Mouse (Mus musculus) forebrain, embryonic 12.5 days (tissue): ENCODE results near the gene Tmc1. TPM values are rescaled to one million over a fixed set of nuclear protein-coding genes. Genes with fewer than 3 reads are reported as not detected.
A peak's percentile ranks its signal among the peaks of the same experiment; 100 is the strongest.

Source experiments
- ATAC-seq: fragments of 200-750 bp; cut with Nextera tagmentation; 2 replicates; pipeline ENCODE4 v1.8.0; 2017; ENCODE audit warnings: moderate TSS enrichment; ENCODE audit not compliant: low FRiP score
- H3K27ac ChIP-seq: fragments of 300-500 bp; sonication (generic); 2 replicates; pipeline ENCODE4 v1.5.1; 2016; ENCODE audit warnings: mild to moderate bottlenecking
- H3K27me3 ChIP-seq: fragments of 300-500 bp; sonication (generic); 2 replicates; pipeline ENCODE4 v1.6.1; 2016; ENCODE audit warnings: mild to moderate bottlenecking
- H3K36me3 ChIP-seq: fragments of 300-500 bp; sonication (generic); replicated peaks from 2 replicates; pipeline ENCODE4 v1.6.1; 2016; ENCODE audit warnings: mild to moderate bottlenecking
- H3K4me1 ChIP-seq: fragments of 300-500 bp; sonication (generic); 2 replicates; pipeline ENCODE4 v1.6.1; 2016
- H3K4me2 ChIP-seq: fragments of 300-500 bp; sonication (generic); 2 replicates; pipeline ENCODE4 v1.6.1; 2016; ENCODE audit warnings: mild to moderate bottlenecking, moderate library complexity
- H3K4me3 ChIP-seq: fragments of 300-500 bp; sonication (generic); replicated peaks from 2 replicates; pipeline ENCODE4 v1.5.1; 2016; ENCODE audit warnings: mild to moderate bottlenecking
- H3K9ac ChIP-seq: fragments of 300-500 bp; sonication (generic); 2 replicates; pipeline ENCODE4 v1.6.1; 2016; ENCODE audit warnings: mild to moderate bottlenecking
- H3K9me3 ChIP-seq: fragments of 300-500 bp; sonication (generic); 2 replicates; pipeline ENCODE4 v1.6.1; 2016
- WGBS: fragments of 180-500 bp; shearing (Covaris S2); methylation state at CpG from one replicate; pipeline ENCODE4 v1.1.7; 2016; 5-methylcytosine and 5-hydroxymethylcytosine counted together
- polyA plus RNA-seq: library from polyadenylated mRNA; unstranded; fragments of >200 nt; fragmentation: Nextera tagmentation; extraction: Ambion mirVana; gene quantifications from 2 replicates; pipeline ENCODE4 v1.2.1, GENCODE M21; 2016

The Tmc1 gene
- polyA plus RNA-seq, 1 experiment from 2014 or later = 0.09 TPM

DNA sequence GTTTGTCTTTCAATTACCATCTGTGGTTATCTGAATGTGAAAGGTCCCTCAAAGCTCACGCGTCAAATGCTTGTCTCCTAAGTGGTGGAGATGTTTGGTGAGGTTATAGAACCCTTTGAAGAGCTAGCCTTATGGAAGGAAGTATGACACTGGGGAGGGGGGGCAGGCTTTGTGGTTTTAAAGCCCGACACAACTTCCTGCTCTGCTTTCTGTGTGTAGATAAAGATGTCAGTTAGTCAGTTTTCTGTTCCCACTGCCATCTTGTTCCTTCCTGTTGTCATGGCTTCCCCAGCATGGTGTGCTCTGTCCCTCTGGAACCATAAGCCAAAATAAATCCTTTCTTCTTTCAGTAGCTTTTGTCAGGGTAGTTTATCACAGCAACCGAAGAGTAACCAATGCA lies 78.1 kb downstream of the Tmc1 start:
- no peak for ATAC-seq
- Histone ChIP-seq H3K27ac (no peak overlapping the region), H3K9me3 (no peaks in the 10 kb centered on the region), H3K9ac (no peak overlapping the region), H3K4me3 (no peak overlapping the region), H3K4me1 (no peaks in the 10 kb centered on the region), H3K4me2 (no peak overlapping the region), H3K36me3 (no peaks in the 10 kb centered on the region), H3K27me3 (no peaks in the 10 kb centered on the region)
- WGBS = 87% methylated on average over 4 of the region's 4 CpGs

DNA sequence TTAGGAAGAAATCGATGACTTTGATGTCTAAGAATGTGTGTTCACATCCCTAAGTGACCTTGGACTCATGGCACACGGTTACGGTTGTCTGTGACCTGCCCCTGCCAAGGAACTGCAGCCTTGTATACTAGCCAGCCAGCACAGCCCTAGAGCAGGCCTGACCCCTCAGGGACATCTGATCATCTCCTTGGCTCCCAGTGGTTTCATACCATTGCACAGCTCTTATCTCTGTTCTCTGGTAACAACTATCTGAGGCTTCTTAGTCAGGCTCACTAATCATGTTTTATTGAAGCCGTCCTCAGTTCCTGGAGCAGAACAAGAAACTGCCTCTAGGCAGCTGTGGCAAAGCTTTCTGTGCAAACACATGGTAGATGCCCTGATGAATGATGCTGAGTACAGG lies 92.2 kb downstream of the Tmc1 start:
- Histone ChIP-seq H3K9ac (no peak overlapping the region), H3K4me3 (no peak overlapping the region), H3K27me3 (no peaks in the 10 kb centered on the region), H3K9me3 (no peaks in the 10 kb centered on the region), H3K36me3 (no peaks in the 10 kb centered on the region), H3K4me2 (no peak overlapping the region), H3K27ac (no peak overlapping the region), H3K4me1 (no peaks in the 10 kb centered on the region)
- ATAC-seq = no peak
- WGBS = 89% methylated on average over 4 of the region's 4 CpGs

- Histone ChIP-seq H3K4me3 (no peak overlapping the region), H3K27me3 (no peaks in the 10 kb centered on the region), H3K27ac (no peak overlapping the region), H3K9ac (no peak overlapping the region), H3K36me3 (no peaks in the 10 kb centered on the region), H3K4me1 (no peaks in the 10 kb centered on the region), H3K4me2 (no peak overlapping the region), H3K9me3 (no peaks in the 10 kb centered on the region)
- ATAC-seq = no peak
- 93% methylated on average over 1 of the region's 1 CpGs for WGBS
These were observed 93.7 kb downstream of the Tmc1 start for GRCm38 (mm10) chr19:20860270-20860669.

GRCm38 (mm10) chr19:20857819-20858218 lies 96.2 kb downstream of the Tmc1 start:
- ATAC-seq = no peak
- no peaks in the 10 kb centered on the region for H3K36me3 ChIP-seq
- H3K4me3 ChIP-seq = no peak overlapping the region
- no peaks in the 10 kb centered on the region for H3K9me3 ChIP-seq
- H3K9ac ChIP-seq = no peak overlapping the region
- no peak overlapping the region for H3K4me2 ChIP-seq
- no peak overlapping the region for H3K27ac ChIP-seq
- H3K4me1 ChIP-seq = no peaks in the 10 kb centered on the region
- H3K27me3 ChIP-seq = no peaks in the 10 kb centered on the region

DNA sequence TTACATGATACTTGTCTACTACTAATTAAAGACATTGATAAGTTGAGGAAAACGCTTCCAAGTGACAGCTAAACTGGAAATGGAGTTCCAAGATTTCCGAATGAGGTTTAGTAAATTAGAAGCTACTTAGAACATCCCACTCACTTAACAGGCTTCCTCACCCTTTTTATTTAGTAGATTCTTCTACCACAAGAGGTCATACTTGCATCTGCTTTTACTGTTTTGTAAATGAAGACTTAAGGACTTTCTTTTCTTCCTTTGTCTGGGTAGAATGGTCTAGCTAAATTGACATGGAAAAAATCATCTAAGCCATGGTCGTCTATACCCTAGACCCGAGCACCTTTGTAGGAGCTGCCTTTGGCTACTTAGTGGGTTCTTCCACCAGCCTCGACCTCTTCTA lies 105.1 kb downstream of the Tmc1 start:
- WGBS = 67% methylated on average over 5 of the region's 5 CpGs
- no peaks in the 10 kb centered on the region for H3K36me3 ChIP-seq
- no peak overlapping the region for H3K4me2 ChIP-seq
- no peak overlapping the region for H3K9ac ChIP-seq
- no peaks in the 10 kb centered on the region for H3K4me1 ChIP-seq
- ATAC-seq = no peak
- H3K4me3 ChIP-seq = no peak overlapping the region
- no peaks in the 10 kb centered on the region for H3K9me3 ChIP-seq
- H3K27ac ChIP-seq = no peak overlapping the region
- no peaks in the 10 kb centered on the region for H3K27me3 ChIP-seq

DNA sequence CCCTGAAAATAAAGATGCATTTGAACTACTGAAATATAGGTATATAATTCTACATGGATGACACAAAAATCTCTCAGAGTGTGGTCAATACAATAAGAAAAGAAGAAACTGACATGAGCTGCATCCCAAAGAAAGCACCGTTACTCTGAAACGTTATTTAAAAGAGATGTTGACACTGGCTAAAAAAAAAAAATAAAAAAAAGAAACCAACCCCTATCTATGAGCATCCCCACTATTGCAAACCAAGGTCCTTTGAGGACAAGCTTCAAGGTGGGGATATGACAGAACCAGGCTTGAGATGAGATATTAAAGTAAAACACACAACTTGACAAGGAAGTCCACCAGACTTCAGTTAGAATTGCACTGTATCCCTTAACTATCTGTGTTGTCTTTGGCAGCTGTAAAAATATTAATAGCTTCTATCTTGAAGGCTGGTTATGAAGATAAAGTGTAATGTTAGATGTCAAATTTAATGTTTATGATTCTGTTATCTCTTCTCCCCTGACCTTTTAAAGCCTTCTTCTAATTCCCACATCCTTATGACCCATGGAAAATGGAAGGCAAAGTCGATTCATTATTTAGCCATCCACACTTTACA lies 106.4 kb downstream of the Tmc1 start:
- Histone ChIP-seq H3K27me3 (no peaks in the 10 kb centered on the region), H3K27ac (no peak overlapping the region), H3K4me3 (no peak overlapping the region), H3K36me3 (no peaks in the 10 kb centered on the region), H3K9me3 (no peaks in the 10 kb centered on the region), H3K9ac (no peak overlapping the region), H3K4me2 (no peak overlapping the region), H3K4me1 (no peaks in the 10 kb centered on the region)
- 82% methylated on average over 3 of the region's 3 CpGs for WGBS
- no peak for ATAC-seq

GRCm38 (mm10) chr19:20837422-20837821 lies 116.6 kb downstream of the Tmc1 start:
- no peak overlapping the region for H3K27ac ChIP-seq
- 49% methylated on average over 2 of the region's 2 CpGs for WGBS
- H3K27me3 ChIP-seq = no peaks in the 10 kb centered on the region
- no peaks in the 10 kb centered on the region for H3K36me3 ChIP-seq
- H3K9ac ChIP-seq = no peak overlapping the region
- no peak for ATAC-seq
- H3K4me1 ChIP-seq = no peaks in the 10 kb centered on the region; the same call in 1 of the 2 replicates
- H3K4me3 ChIP-seq = no peak overlapping the region
- no peak overlapping the region for H3K4me2 ChIP-seq
- H3K9me3 ChIP-seq = no peaks in the 10 kb centered on the region

DNA sequence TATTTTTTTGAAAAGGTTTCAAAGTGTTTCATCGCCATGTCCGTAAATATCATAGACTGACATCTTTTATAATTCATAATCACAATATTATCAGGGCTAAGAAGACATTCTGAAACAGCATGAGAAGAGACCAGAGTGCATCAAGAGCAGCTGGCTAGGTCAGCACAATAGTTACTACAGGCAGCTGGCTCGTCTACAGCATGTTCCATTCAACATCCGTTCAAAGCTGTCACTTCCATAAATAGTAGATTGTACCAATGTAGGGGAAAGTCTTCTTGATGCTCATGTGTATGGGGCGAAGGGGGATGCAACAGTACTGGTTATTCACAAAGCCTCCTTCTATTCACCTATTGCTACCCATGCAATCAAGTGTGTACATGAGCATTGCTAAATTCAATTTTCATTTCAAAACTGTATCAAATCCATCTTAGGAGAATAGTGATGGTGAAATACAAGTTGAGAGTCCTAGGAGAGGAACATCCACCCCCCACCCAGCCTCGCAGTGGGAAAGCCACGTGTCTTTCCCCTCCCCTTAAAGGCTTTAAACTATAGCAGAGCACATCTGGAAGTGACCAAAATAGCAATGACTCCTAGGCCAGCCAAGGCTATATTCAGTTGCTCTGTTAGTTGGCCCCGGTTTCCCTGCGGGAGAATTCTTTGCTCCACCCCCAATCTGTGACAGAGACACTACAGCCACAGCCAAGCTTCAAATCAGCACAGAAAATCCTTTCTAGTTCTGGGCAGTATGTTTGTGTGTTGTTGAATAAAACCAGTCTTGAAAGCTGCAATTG lies 117.8 kb downstream of the Tmc1 start:
- Histone ChIP-seq H3K27me3 (no peaks in the 10 kb centered on the region), H3K4me2 (no peak overlapping the region), H3K4me3 (no peak overlapping the region), H3K4me1 (no peaks in the 10 kb centered on the region; the same call in 1 of the 2 replicates), H3K9ac (no peak overlapping the region), H3K27ac (no peak overlapping the region), H3K9me3 (no peaks in the 10 kb centered on the region), H3K36me3 (no peaks in the 10 kb centered on the region)
- no peak for ATAC-seq
- WGBS = 67% methylated on average over 9 of the region's 9 CpGs

GRCm38 (mm10) chr19:20834895-20835294 lies 119.1 kb downstream of the Tmc1 start:
- no peaks in the 10 kb centered on the region for H3K27me3 ChIP-seq
- no peak overlapping the region for H3K9ac ChIP-seq
- H3K4me2 ChIP-seq = no peak overlapping the region
- no peaks in the 10 kb centered on the region for H3K9me3 ChIP-seq
- no peak overlapping the region for H3K27ac ChIP-seq
- no peak overlapping the region for H3K4me3 ChIP-seq
- no peaks in the 10 kb centered on the region for H3K36me3 ChIP-seq
- WGBS = 47% methylated on average over 1 of the region's 1 CpGs
- no peak for ATAC-seq
- H3K4me1 ChIP-seq = no peaks in the 10 kb centered on the region; the same call in 1 of the 2 replicates

DNA sequence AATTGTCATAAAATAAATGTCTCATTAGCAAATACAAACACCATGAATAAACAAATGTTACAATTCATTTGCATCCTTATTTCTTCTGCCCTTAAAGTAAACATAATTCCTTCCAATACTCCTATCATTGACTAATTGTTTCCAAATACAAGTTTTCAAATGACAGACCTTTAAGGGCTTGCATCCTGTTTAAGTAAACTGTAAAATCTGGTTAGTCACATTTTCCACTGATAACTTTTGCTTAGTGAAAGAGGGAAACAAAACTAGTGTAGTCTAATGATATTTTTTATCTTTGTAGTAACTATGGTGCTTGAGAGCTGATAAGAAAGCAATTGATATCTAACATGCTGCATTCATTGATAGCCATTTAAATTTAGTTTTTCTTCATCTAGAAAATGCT lies 154.5 kb downstream of the Tmc1 start:
- Histone ChIP-seq H3K36me3 (no peaks in the 10 kb centered on the region), H3K4me3 (no peak overlapping the region), H3K4me2 (no peak overlapping the region), H3K9ac (no peak overlapping the region), H3K27me3 (no peaks in the 10 kb centered on the region), H3K9me3 (no peaks in the 10 kb centered on the region), H3K27ac (no peak overlapping the region), H3K4me1 (no peaks in the 10 kb centered on the region)
- no peak for ATAC-seq

DNA sequence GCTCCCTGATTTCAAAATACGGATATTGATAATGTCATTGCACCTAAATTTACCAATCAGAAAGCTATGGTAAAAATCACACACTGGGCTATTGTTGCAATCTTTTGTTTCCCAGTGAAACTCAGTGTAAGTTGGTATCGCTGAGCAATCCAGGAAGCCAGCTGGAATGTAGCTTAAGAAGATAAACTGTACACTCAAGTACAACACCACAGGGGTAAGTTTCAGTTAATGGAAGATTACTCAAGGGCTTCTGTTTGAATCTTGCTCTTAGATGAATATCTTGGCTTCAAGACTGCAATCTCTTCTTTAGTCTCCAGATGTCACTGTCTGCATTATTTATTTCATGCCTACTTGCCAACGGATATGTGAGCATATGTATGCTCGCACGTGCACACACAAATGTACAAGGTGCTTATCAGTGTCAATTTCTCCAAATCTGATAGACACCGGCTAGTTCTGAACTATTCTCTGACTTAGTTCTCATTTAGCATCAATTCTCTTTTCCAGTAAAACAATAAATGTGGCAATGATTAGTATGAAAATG lies 156.4 kb downstream of the Tmc1 start:
- Histone ChIP-seq H3K9ac (no peak overlapping the region), H3K4me2 (no peak overlapping the region), H3K27me3 (no peaks in the 10 kb centered on the region), H3K36me3 (no peaks in the 10 kb centered on the region), H3K4me1 (no peaks in the 10 kb centered on the region), H3K4me3 (no peak overlapping the region), H3K9me3 (no peaks in the 10 kb centered on the region), H3K27ac (no peak overlapping the region)
- 56% methylated on average over 6 of the region's 6 CpGs for WGBS
- peak; percentile 81 for ATAC-seq

DNA sequence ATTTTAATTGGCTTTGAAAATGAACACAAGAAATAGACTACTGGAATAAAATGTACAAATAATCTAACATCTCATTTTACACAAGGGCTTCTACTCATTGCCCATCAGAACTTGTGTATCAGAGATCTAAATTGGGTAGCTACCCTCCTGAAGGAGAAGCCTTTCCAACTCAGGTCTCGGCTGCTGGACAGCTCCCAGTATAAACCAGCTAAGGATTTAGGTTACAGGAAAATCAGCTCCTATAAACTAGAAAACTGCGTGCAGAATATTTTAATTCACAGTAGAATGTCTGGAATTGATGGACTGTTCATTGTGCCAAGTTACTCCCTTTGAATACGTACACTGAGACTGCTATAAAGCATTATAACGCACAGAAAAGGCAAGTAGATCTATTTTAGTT lies 158.0 kb downstream of the Tmc1 start:
- no peak for ATAC-seq
- Histone ChIP-seq H3K27ac (no peak overlapping the region), H3K27me3 (no peaks in the 10 kb centered on the region), H3K4me2 (no peak overlapping the region), H3K9ac (no peak overlapping the region), H3K36me3 (no peaks in the 10 kb centered on the region), H3K4me1 (no peaks in the 10 kb centered on the region), H3K9me3 (no peaks in the 10 kb centered on the region), H3K4me3 (no peak overlapping the region)
- 80% methylated on average over 4 of the region's 4 CpGs for WGBS

GRCm38 (mm10) chr19:20794999-20795398 lies 159.0 kb downstream of the Tmc1 start:
- H3K4me3 ChIP-seq = no peak overlapping the region
- H3K4me1 ChIP-seq = no peaks in the 10 kb centered on the region
- no peak overlapping the region for H3K4me2 ChIP-seq
- 78% methylated on average over 3 of the region's 3 CpGs for WGBS
- no peaks in the 10 kb centered on the region for H3K27me3 ChIP-seq
- H3K36me3 ChIP-seq = no peaks in the 10 kb centered on the region
- H3K9ac ChIP-seq = no peak overlapping the region
- no peak overlapping the region for H3K27ac ChIP-seq
- no peak for ATAC-seq
- H3K9me3 ChIP-seq = no peaks in the 10 kb centered on the region
